Mouse (Mus musculus): ENCODE measurements at regions not wholly inside any gene's neighbourhood (a gene's known extent, or its start where the extent isn't known, plus 50 kb on each side); places are given as distances from the start of the nearest gene placed in this dataset.

DNA sequence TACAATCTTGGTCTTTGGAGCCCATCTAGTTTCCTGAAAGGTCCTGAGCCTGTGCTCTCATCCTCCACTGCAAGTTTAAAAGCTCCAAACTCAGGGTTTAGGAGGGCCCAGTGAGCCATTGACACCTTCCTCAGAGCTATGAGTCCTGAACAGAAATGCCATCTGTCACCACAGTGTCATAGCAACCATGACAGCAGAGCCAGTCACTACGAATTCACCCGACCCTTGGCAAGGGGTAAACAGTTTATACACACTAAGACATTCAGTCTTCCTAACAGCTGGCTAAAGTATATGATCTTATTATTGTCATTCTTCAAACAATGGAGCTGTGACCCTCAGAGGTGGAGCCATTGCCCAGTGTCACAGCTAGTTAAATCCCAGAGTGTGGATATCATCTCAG, 163.2 kb upstream of the Sesn3 start:
- no peaks in the 10 kb centered on the region for H3K36me3 ChIP-seq
- H3K4me3 ChIP-seq, result no peak overlapping the region
- WGBS, result 31% methylated on average over 2 of the region's 2 CpGs
- H3K9me3 ChIP-seq, result no peaks in the 10 kb centered on the region
- no peaks in the 10 kb centered on the region for H3K4me1 ChIP-seq
- H3K27ac ChIP-seq (replicated peaks), result no peak overlapping the region
- no peak for ATAC-seq (replicated peaks)
- H3K27me3 ChIP-seq, result no peaks in the 10 kb centered on the region
- H3K9ac ChIP-seq (replicated peaks), result no peak overlapping the region
- H3K4me2 ChIP-seq (replicated peaks), result no peak overlapping the region

DNA sequence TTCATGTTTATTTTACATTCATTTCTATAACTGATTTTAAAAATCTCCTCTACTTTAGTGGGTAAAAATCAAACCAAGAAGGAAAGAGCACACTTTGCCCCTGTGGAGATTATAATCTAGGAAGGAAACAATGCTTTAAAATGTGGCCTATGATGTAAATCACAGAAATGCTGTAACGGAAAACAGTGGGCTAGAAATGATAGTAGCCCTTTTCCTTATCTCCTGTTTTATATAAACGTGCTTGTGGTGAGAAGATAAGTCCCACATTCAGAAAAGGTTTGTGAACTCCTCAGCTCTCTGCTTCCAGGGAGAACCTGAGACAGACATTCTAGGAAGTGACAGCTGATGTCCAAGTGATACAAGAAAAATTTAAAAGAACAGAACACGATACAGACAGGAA, 159.3 kb upstream of the Sesn3 start:
- no peaks in the 10 kb centered on the region for H3K9me3 ChIP-seq
- no peaks in the 10 kb centered on the region for H3K4me1 ChIP-seq
- no peak overlapping the region for H3K4me3 ChIP-seq
- 87% methylated on average over 3 of the region's 3 CpGs for WGBS
- H3K9ac ChIP-seq (replicated peaks), result no peak overlapping the region
- no peaks in the 10 kb centered on the region for H3K36me3 ChIP-seq
- no peaks in the 10 kb centered on the region for H3K27me3 ChIP-seq
- ATAC-seq (replicated peaks), result no peak
- H3K4me2 ChIP-seq (replicated peaks), result no peak overlapping the region
- H3K27ac ChIP-seq (replicated peaks), result no peak overlapping the region

DNA sequence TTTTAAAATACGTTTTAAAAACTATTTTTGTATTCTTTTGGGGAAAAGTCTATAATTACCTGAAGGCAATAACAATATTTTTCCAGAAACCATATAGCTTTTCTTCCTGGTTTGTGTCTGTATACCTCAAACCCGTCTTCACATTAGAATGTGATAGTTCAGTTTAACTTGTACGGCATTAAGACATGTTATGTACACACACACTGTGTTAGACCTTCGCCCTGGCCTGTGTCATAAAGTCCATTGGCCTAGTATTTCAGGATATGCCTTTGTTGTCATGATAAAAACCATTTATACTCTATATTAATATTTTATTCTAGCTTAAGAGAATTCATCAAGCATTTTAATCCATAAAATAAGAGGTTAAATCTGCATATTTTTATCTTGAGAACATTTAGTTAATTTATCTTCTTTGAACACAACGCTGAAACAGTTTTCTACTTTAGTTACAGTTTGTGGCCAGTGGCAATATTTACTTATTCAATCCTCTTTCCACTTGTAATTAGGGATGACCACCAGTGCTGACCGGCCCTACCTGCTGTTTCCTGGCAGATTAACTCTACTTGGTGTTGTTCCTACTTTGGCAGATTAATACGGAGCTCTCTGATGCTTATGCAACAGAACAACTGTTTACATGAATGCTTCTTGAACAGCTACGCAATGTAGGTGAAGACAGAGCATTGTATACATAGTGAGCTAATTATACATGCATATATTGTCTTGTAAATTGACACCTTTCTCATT, 158.6 kb upstream of the Sesn3 start:
- H3K4me3 ChIP-seq, result no peak overlapping the region
- 75% methylated on average over 8 of the region's 8 CpGs for WGBS

GRCm38 (mm10) chr9:14133372-14133771, 141.5 kb upstream of the Sesn3 start:
- Histone ChIP-seq H3K4me2 (replicated peaks) (no peak overlapping the region), H3K27me3 (no peaks in the 10 kb centered on the region), H3K9ac (replicated peaks) (no peak overlapping the region), H3K27ac (replicated peaks) (no peak overlapping the region), H3K4me1 (no peaks in the 10 kb centered on the region), H3K36me3 (no peaks in the 10 kb centered on the region), H3K9me3 (no peaks in the 10 kb centered on the region), H3K4me3 (no peak overlapping the region)
- no peak for ATAC-seq (replicated peaks)
- 86% methylated on average over 5 of the region's 5 CpGs for WGBS

More for the DNA sequence above, 158.6 kb upstream of the Sesn3 start:
- H3K4me2 ChIP-seq (replicated peaks), result no peak overlapping the region
- no peak overlapping the region for H3K27ac ChIP-seq (replicated peaks)
- H3K9ac ChIP-seq (replicated peaks), result no peak overlapping the region
- no peak for ATAC-seq (replicated peaks)
- H3K36me3 ChIP-seq, result no peaks in the 10 kb centered on the region
- no peaks in the 10 kb centered on the region for H3K4me1 ChIP-seq
- H3K9me3 ChIP-seq, result no peaks in the 10 kb centered on the region
- no peaks in the 10 kb centered on the region for H3K27me3 ChIP-seq

- no peaks in the 10 kb centered on the region for H3K27me3 ChIP-seq
- no peak for ATAC-seq (replicated peaks)
- no peaks in the 10 kb centered on the region for H3K9me3 ChIP-seq
- H3K4me3 ChIP-seq, result no peak overlapping the region
- 71% methylated on average over 6 of the region's 6 CpGs for WGBS
- no peaks in the 10 kb centered on the region for H3K36me3 ChIP-seq
- no peak overlapping the region for H3K9ac ChIP-seq (replicated peaks)
- H3K4me2 ChIP-seq (replicated peaks), result no peak overlapping the region
- no peak overlapping the region for H3K27ac ChIP-seq (replicated peaks)
- no peaks in the 10 kb centered on the region for H3K4me1 ChIP-seq
Observed at GRCm38 (mm10) chr9:14134894-14135450, 139.9 kb upstream of the Sesn3 start.

GRCm38 (mm10) chr9:14141321-14141720, 133.5 kb upstream of the Sesn3 start:
- Histone ChIP-seq H3K9ac (replicated peaks) (no peak overlapping the region), H3K4me1 (no peaks in the 10 kb centered on the region), H3K27ac (replicated peaks) (no peak overlapping the region), H3K36me3 (no peaks in the 10 kb centered on the region), H3K9me3 (no peaks in the 10 kb centered on the region), H3K27me3 (no peaks in the 10 kb centered on the region), H3K4me2 (replicated peaks) (no peak overlapping the region), H3K4me3 (no peak overlapping the region)
- 91% methylated on average over 4 of the region's 4 CpGs for WGBS
- no peak for ATAC-seq (replicated peaks)

GRCm38 (mm10) chr9:14143988-14144387, 130.9 kb upstream of the Sesn3 start:
- Histone ChIP-seq H3K9ac (replicated peaks) (no peak overlapping the region), H3K4me2 (replicated peaks) (no peak overlapping the region), H3K9me3 (no peaks in the 10 kb centered on the region), H3K4me1 (no peaks in the 10 kb centered on the region), H3K36me3 (no peaks in the 10 kb centered on the region), H3K27me3 (no peaks in the 10 kb centered on the region), H3K4me3 (no peak overlapping the region), H3K27ac (replicated peaks) (no peak overlapping the region)
- ATAC-seq (replicated peaks), result no peak
- 58% methylated on average over 2 of the region's 2 CpGs for WGBS

DNA sequence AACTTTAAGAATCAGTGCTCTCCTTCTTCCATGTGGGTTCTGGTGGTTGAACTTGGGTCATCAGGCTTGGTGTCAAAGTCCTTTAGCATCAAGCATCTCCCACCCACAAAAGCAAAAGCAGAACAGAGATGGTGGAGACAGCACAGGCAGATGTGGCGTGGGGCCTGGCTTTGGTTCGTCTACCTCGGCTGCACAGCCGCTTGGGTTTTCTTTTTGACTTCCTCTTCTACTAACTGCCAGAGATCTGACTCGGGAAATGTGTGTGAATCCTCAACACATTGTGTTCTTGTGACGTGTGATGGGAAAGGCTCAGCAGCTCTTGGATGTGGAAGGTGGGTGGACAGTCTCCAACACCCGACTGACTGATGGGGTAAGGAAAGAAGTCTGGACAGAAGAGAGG, 127.8 kb upstream of the Sesn3 start:
- Histone ChIP-seq H3K27me3 (no peaks in the 10 kb centered on the region), H3K9ac (replicated peaks) (no peak overlapping the region), H3K4me1 (no peaks in the 10 kb centered on the region), H3K4me2 (replicated peaks) (no peak overlapping the region), H3K27ac (replicated peaks) (no peak overlapping the region), H3K36me3 (no peaks in the 10 kb centered on the region), H3K9me3 (no peaks in the 10 kb centered on the region), H3K4me3 (no peak overlapping the region)
- 90% methylated on average over 7 of the region's 7 CpGs for WGBS
- no peak for ATAC-seq (replicated peaks)

DNA sequence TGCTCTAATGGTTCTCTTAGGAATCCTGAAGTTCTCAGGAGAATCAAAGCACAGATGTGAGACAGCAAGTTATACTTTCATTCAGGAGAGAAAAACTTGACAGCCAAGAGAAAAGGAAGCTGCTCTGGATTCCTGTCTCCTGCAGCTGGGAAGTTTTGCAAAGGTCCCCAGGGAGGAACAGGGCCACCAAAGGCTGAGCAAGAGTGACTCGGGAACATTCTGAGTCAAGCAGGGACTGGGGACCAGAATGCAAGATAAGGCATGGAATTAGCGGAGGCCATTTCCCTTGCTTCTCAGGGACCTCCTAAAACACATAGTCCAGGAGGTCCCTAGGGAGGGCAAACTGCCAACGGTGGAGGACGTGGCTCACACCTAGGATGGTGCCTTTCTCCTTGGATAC, 127.1 kb upstream of the Sesn3 start:
- H3K9me3 ChIP-seq, result no peaks in the 10 kb centered on the region
- no peak overlapping the region for H3K27ac ChIP-seq (replicated peaks)
- H3K4me2 ChIP-seq (replicated peaks), result no peak overlapping the region
- no peaks in the 10 kb centered on the region for H3K36me3 ChIP-seq
- ATAC-seq (replicated peaks), result no peak
- no peak overlapping the region for H3K9ac ChIP-seq (replicated peaks)
- H3K4me1 ChIP-seq, result no peaks in the 10 kb centered on the region
- no peak overlapping the region for H3K4me3 ChIP-seq
- 83% methylated on average over 4 of the region's 4 CpGs for WGBS
- H3K27me3 ChIP-seq, result no peaks in the 10 kb centered on the region

GRCm38 (mm10) chr9:14150288-14150687, 124.6 kb upstream of the Sesn3 start:
- Histone ChIP-seq H3K27ac (replicated peaks) (no peak overlapping the region), H3K4me2 (replicated peaks) (no peak overlapping the region), H3K4me3 (no peak overlapping the region), H3K36me3 (no peaks in the 10 kb centered on the region), H3K27me3 (no peaks in the 10 kb centered on the region), H3K4me1 (no peaks in the 10 kb centered on the region), H3K9ac (replicated peaks) (no peak overlapping the region), H3K9me3 (no peaks in the 10 kb centered on the region)
- ATAC-seq (replicated peaks), result no peak
- WGBS, result 89% methylated on average over 9 of the region's 9 CpGs

DNA sequence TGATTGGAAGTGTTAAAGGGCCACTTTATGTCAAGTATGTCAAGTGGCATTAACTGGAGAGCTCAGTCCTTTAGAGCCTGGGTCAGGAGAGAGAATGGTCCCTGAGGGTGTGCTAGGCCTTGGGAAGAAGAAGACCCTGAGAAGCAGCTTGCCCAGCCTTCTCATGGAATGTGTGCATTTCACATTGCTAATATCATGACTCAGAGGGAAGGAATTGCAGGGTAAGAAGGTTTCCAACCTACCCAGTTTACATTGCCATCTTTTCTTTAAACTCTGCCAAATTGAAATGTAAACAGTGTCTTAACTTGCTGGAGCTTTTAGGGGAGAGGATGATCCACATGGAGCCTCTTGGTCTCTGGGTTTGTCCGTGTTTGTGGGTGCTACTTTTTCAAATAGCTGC, 117.9 kb upstream of the Sesn3 start:
- Histone ChIP-seq H3K27me3 (no peaks in the 10 kb centered on the region), H3K27ac (replicated peaks) (no peak overlapping the region), H3K9me3 (no peaks in the 10 kb centered on the region), H3K36me3 (no peaks in the 10 kb centered on the region), H3K4me3 (no peak overlapping the region), H3K4me2 (replicated peaks) (no peak overlapping the region), H3K9ac (replicated peaks) (no peak overlapping the region), H3K4me1 (no peaks in the 10 kb centered on the region)
- ATAC-seq (replicated peaks), result no peak
- WGBS, result 72% methylated on average over 1 of the region's 1 CpGs

DNA sequence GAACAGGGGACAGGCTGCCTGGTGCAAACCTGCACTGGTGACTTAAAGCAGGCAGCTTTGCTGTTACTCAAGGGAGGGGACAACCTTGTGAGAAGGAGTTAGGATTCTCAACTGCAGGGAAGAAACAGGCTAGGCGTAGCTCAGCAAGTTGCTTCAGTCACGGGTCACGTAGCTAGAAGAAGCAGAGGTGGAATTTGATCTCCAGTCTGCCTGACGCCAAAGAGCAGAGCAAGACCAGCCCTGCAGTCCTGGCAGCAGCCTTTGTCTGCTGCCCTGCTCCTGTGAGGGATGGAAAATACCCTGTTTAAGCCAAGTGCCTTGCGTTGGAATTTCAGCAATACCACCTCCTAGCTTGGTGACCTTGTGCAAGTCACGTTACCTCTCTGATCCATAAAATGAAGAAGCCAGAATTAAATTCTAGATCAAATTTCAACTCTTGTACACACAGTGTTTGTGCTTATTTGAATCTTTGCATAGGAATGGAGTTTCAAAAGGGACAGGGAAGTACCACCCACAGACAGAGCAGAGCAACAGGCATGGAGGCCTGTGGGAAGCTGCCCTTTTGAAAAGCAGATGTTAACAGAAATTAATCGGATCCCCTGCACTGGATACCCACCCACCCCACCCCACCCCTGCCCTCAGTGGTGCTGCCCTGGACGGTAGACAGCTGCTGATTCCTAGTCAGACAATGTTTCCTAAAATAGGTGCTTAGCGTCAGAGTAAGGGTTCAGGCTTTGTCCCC, 116.6 kb upstream of the Sesn3 start:
- Histone ChIP-seq H3K9ac (replicated peaks) (no peak overlapping the region), H3K4me2 (replicated peaks) (no peak overlapping the region), H3K36me3 (no peaks in the 10 kb centered on the region), H3K27ac (replicated peaks) (no peak overlapping the region), H3K9me3 (no peaks in the 10 kb centered on the region), H3K27me3 (no peaks in the 10 kb centered on the region), H3K4me1 (no peaks in the 10 kb centered on the region), H3K4me3 (no peak overlapping the region)
- ATAC-seq (replicated peaks), result no peak
- 35% methylated on average over 9 of the region's 9 CpGs for WGBS
